Mouse (Mus musculus) MEL (cell line): ENCODE data around the gene Olfr1340.

ENCODE experiments used
- CTCF ChIP-seq, 3 experiments: IDR thresholded peaks in 2 of 3; conservative IDR thresholded peaks in 1 of 3; 2 replicates each; pipeline ENCODE4 v1.5.1; 2011 to 2012; ENCODE audit warnings: low read length in 3 of 3, low read depth in 2 of 3, mild to moderate bottlenecking in 2 of 3, improper control_type of control experiment in 1 of 3, inconsistent platforms in 1 of 3, mixed read lengths in 1 of 3, moderate library complexity in 1 of 3; ENCODE audit not compliant: control insufficient read depth in 1 of 3, insufficient read depth in 1 of 3, poor library complexity in 1 of 3, severe bottlenecking in 1 of 3
- E2F4 ChIP-seq: IDR thresholded peaks from 2 replicates; pipeline ENCODE4 v1.6.1; 2011; ENCODE audit warnings: low read depth, low read length, improper control_type of control experiment, borderline replicate concordance
- ELF1 ChIP-seq: IDR thresholded peaks from 2 replicates; pipeline ENCODE4 v1.6.1; 2014; ENCODE audit warnings: low read depth, mild to moderate bottlenecking, inconsistent platforms, low read length, improper control_type of control experiment, moderate library complexity
- GATA1 ChIP-seq: IDR thresholded peaks from 2 replicates; pipeline ENCODE4 v1.6.1; 2011; ENCODE audit warnings: low read depth, low read length, improper control_type of control experiment
- MAFK ChIP-seq: IDR thresholded peaks from 2 replicates; pipeline ENCODE4 v1.6.1; 2011; ENCODE audit warnings: low read depth, mild to moderate bottlenecking, low read length, improper control_type of control experiment, borderline replicate concordance
- MXI1 ChIP-seq: IDR thresholded peaks from 2 replicates; pipeline ENCODE4 v1.6.1; 2011; ENCODE audit warnings: mild to moderate bottlenecking, low read depth, low read length, improper control_type of control experiment
- NELFE ChIP-seq: IDR thresholded peaks from 2 replicates; pipeline ENCODE4 v1.6.1; 2011; ENCODE audit warnings: low read depth, low read length, improper control_type of control experiment
- POLR2A ChIP-seq, 2 experiments: IDR thresholded peaks; 2 replicates each; pipeline ENCODE4 v1.6.1; 2011 to 2012; ENCODE audit warnings: low read length in 2 of 2, mild to moderate bottlenecking in 2 of 2, control low read depth in 1 of 2, improper control_type of control experiment in 1 of 2, low read depth in 1 of 2, moderate library complexity in 1 of 2; ENCODE audit not compliant: control insufficient read depth in 1 of 2, insufficient read depth in 1 of 2, poor library complexity in 1 of 2
- TAL1 ChIP-seq: IDR thresholded peaks from 2 replicates; pipeline ENCODE4 v1.6.1; 2012; ENCODE audit warnings: mild to moderate bottlenecking, inconsistent platforms, low read length, moderate library complexity, mixed read lengths
- UBTF ChIP-seq: IDR thresholded peaks from 2 replicates; pipeline ENCODE4 v1.6.1; 2012; ENCODE audit warnings: low read depth, mild to moderate bottlenecking, inconsistent platforms, low read length, improper control_type of control experiment, moderate library complexity, borderline replicate concordance; ENCODE audit not compliant: insufficient read depth

DNA sequence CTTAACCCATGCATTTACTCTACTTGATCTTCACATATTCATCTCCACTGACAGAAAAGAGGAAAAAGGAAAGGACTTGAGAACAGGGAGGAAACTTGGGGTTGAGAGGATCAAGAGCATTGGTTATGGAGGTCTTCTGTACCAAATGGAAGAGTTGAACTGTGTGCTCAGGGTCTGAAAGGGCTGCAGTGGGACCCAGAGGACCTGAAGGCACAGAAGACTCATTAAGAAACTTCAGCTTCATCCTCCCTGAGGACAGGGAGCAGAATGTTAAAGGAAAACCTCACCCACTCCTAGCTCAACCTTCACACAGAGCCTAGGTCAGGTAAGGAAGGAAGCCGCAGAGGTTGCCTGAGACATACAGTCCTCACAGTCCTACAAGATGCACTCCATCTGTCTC is 11.9 kb downstream of the Olfr1340 start, which contains the start of gene Olfr1339:
- TF ChIP-seq GATA1 (no peak), UBTF (no peak), CTCF (IDR thresholded peaks at IDR 0.05 in 2 of 3, conservative IDR thresholded peaks at IDR 0.05 in 1 of 3; ENCODE audit: control insufficient read depth in 1 of 3, insufficient read depth in 1 of 3, low read depth in 2 of 3, low read length in 3 of 3, poor library complexity in 1 of 3, severe bottlenecking in 1 of 3) (no peak), POLR2A (IDR thresholded peaks at IDR 0.05; ENCODE audit: control insufficient read depth in 1 of 2, insufficient read depth in 1 of 2, low read depth in 1 of 2, low read length in 2 of 2, poor library complexity in 1 of 2) (no peak), NELFE (no peak), MXI1 (no peak), ELF1 (no peak), TAL1 (no peak), E2F4 (no peak), MAFK (no peak)
